Mouse (Mus musculus) kidney, embryonic 16.5 days (tissue): ENCODE measurements around the gene Gm20388. TPM values are rescaled to one million over a fixed set of nuclear protein-coding genes. Genes with fewer than 3 reads are reported as not detected.
A peak's percentile ranks its signal among the peaks of the same experiment; 100 is the strongest.

ENCODE experiments used
- ATAC-seq: fragments of 200-750 bp; cut with Nextera tagmentation; 2 replicates; pipeline ENCODE4 v1.8.0; 2017; ENCODE audit warnings: moderate TSS enrichment; ENCODE audit not compliant: low FRiP score, low TSS enrichment
- H3K27ac ChIP-seq: fragments of 300-500 bp; sonication (generic); 2 replicates; pipeline ENCODE4 v1.5.1; 2014; ENCODE audit warnings: low read length
- H3K27me3 ChIP-seq: fragments of 300-500 bp; sonication (generic); 2 replicates; pipeline ENCODE4 v1.6.1; 2014; ENCODE audit warnings: low read length, control low read depth, mixed read lengths; ENCODE audit not compliant: insufficient read depth
- H3K36me3 ChIP-seq: fragments of 300-500 bp; sonication (generic); 2 replicates; pipeline ENCODE4 v1.6.1; 2014; ENCODE audit warnings: low read length, control low read depth, mixed read lengths; ENCODE audit not compliant: insufficient read depth
- H3K4me1 ChIP-seq: fragments of 300-500 bp; sonication (generic); 2 replicates; pipeline ENCODE4 v1.6.1; 2014; ENCODE audit warnings: low read length, control low read depth, mixed read lengths; ENCODE audit not compliant: insufficient read depth
- H3K4me2 ChIP-seq: fragments of 300-500 bp; sonication (generic); replicated peaks from 2 replicates; pipeline ENCODE4 v1.6.1; 2014; ENCODE audit warnings: low read depth, low read length
- H3K4me3 ChIP-seq: fragments of 300-500 bp; sonication (generic); 2 replicates; pipeline ENCODE4 v1.5.1; 2014; ENCODE audit warnings: mild to moderate bottlenecking, low read length
- H3K9ac ChIP-seq: fragments of 300-500 bp; sonication (generic); replicated peaks from 2 replicates; pipeline ENCODE4 v1.6.1; 2014; ENCODE audit warnings: low read length
- H3K9me3 ChIP-seq: fragments of 300-500 bp; sonication (generic); 2 replicates; pipeline ENCODE4 v1.6.1; 2016; ENCODE audit warnings: low read length, control low read depth
- WGBS: fragments of 180-500 bp; shearing (Covaris S2); extraction: QIAGEN DNeasy Blood & Tissue Kit; methylation state at CpG from one replicate; pipeline ENCODE4 v1.1.7; 2014; 5-methylcytosine and 5-hydroxymethylcytosine counted together
- polyA plus RNA-seq: library from polyadenylated mRNA; unstranded; fragments of >200 nt; fragmentation: Nextera tagmentation; extraction: Ambion mirVana; gene quantifications from 2 replicates; pipeline ENCODE4 v1.2.1, GENCODE M21; 2015

The Gm20388 gene
- polyA plus RNA-seq, 1 experiment from 2014 or later: 7.7 TPM

DNA sequence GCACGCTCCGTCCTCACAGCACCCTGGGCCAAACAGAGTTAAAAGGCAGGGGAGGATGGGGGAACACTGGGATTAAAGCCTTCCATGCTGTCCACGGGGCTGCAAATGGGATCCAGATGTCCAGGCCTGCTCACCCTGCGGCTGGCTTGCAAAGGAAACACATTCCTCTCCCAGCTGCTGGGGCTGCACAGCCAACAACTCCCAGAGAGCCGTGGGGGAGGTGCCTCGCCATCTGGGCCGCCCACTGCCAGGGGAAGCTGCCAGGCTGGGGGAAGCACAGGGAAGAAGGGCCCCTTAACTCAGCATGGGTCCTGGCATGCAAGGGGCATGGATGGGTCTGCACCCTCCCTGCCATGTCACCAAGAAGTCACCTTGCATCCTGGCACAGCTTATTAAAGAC, 2750.5 kb downstream of the Gm20388 start:
- Histone ChIP-seq H3K9ac (peak overlapping the region; percentile 14; the same call in 1 of the 2 replicates), H3K27ac (peak overlapping the region; percentile 74), H3K4me1 (peaks cover 61% of the 10 kb centered on the region), H3K27me3 (no peaks in the 10 kb centered on the region), H3K9me3 (no peaks in the 10 kb centered on the region), H3K4me3 (no peak overlapping the region), H3K36me3 (no peaks in the 10 kb centered on the region), H3K4me2 (no peak overlapping the region)
- ATAC-seq: peak; percentile 63
- WGBS: 17% methylated on average over 7 of the region's 7 CpGs

DNA sequence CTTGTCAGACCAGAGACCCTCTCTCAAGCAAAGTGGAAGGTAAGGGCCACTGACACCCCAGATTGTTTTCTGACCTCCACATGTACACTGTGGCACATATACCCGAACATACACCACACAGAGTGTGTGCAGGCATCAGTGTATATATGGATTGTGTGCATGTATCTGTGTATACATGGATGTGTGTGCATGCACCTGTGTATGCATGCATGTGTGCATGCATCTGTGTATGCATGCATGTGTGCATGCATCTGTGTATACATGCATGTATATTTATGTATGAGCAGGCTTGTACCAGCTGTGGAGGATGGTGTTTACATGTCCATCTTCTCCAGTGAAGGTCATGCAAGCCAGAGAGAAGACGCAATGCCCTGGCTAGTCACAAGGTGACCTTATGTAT, 2751.3 kb downstream of the Gm20388 start:
- Histone ChIP-seq H3K9ac (no peak overlapping the region), H3K4me2 (no peak overlapping the region), H3K27ac (no peak overlapping the region; the same call in 1 of the 2 replicates), H3K36me3 (no peaks in the 10 kb centered on the region), H3K27me3 (no peaks in the 10 kb centered on the region), H3K4me3 (no peak overlapping the region), H3K4me1 (peaks cover 66% of the 10 kb centered on the region), H3K9me3 (no peaks in the 10 kb centered on the region)
- 78% methylated on average over 2 of the region's 2 CpGs for WGBS
- no peak for ATAC-seq

DNA sequence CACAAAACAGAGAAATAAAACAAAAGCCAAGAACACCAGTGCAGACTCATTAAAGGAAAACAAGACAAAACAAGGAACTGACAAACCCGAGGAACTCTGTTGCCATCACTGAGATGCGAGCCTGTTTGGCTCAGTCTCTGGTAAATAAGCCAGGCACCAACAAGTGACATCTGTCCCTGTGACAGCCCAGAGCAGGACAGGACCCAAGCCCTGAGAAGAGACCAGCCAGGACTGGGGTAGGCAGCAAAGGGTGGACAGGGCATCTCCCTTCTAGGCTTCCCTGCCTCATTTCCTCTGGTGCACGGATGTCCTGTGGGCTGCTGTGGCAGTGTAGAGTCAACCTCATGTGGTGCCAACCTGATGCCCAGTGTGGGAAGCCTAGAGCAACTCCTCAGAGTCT, 2752.5 kb downstream of the Gm20388 start:
- no peaks in the 10 kb centered on the region for H3K9me3 ChIP-seq
- no peak for ATAC-seq
- H3K4me3 ChIP-seq: no peak overlapping the region
- H3K27me3 ChIP-seq: no peaks in the 10 kb centered on the region
- H3K4me1 ChIP-seq: peaks cover 64% of the 10 kb centered on the region
- 0 out of 2 replicates have a peak overlapping the region, but pooled peaks have one; percentile 25 for H3K9ac ChIP-seq
- no peaks in the 10 kb centered on the region for H3K36me3 ChIP-seq
- 0 out of 2 replicates have a peak overlapping the region, but pooled peaks have one; percentile 31 for H3K27ac ChIP-seq
- 57% methylated on average over 3 of the region's 3 CpGs for WGBS
- no peak overlapping the region for H3K4me2 ChIP-seq

DNA sequence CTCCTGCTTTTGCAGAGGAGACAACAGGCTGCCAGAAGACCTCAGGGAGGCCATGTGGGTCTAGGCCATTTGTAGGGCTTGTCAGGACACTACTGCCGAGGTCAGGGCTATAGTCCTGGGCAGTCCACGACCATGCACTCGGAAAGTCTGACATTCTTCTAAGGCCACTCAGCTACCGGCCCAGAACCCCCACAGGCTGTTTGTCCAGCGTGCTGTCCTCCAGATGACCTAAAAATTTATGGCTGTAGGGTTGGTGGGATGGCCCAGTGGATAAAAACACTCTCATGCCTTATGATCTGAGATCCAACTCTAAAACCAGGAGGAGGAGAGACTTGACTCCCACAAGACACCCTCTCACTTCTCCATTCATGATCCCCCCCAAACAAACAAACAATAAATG, 2753.0 kb downstream of the Gm20388 start:
- H3K27me3 ChIP-seq: no peaks in the 10 kb centered on the region
- H3K9me3 ChIP-seq: no peaks in the 10 kb centered on the region
- no peak overlapping the region for H3K4me2 ChIP-seq
- H3K4me1 ChIP-seq: peaks cover 59% of the 10 kb centered on the region
- 19% methylated on average over 5 of the region's 5 CpGs for WGBS
- no peak for ATAC-seq
- no peak overlapping the region for H3K4me3 ChIP-seq
- 0 out of 2 replicates have a peak overlapping the region, but pooled peaks have one; percentile 79 for H3K27ac ChIP-seq
- no peaks in the 10 kb centered on the region for H3K36me3 ChIP-seq
- H3K9ac ChIP-seq: 0 out of 2 replicates have a peak overlapping the region, but pooled peaks have one; percentile 25

GRCm38 (mm10) chr8:122665221-122665620, 2754.6 kb downstream of the Gm20388 start:
- Histone ChIP-seq H3K9me3 (no peaks in the 10 kb centered on the region), H3K4me3 (no peak overlapping the region), H3K27ac (peak overlapping the region; percentile 79), H3K4me2 (no peak overlapping the region), H3K9ac (no peak overlapping the region; the same call in 1 of the 2 replicates), H3K27me3 (no peaks in the 10 kb centered on the region), H3K4me1 (peaks cover 53% of the 10 kb centered on the region), H3K36me3 (no peaks in the 10 kb centered on the region)
- peak; percentile 46; the same call in 1 of the 2 replicates for ATAC-seq
- WGBS: 34% methylated on average over 8 of the region's 8 CpGs

- 0 out of 2 replicates have a peak overlapping the region, but pooled peaks have one; percentile 24 for H3K4me2 ChIP-seq
- H3K4me3 ChIP-seq: no peak overlapping the region
- 0 out of 2 replicates have a peak, but pooled peaks cover 4% of the 10 kb centered on the region for H3K27me3 ChIP-seq
- peak overlapping the region; percentile 79 for H3K27ac ChIP-seq
- H3K9ac ChIP-seq: no peak overlapping the region
- no peak for ATAC-seq
- WGBS: 64% methylated on average over 12 of the region's 14 CpGs
- H3K4me1 ChIP-seq: peaks cover 51% of the 10 kb centered on the region
- H3K9me3 ChIP-seq: no peaks in the 10 kb centered on the region
- H3K36me3 ChIP-seq: no peaks in the 10 kb centered on the region
Measured at GRCm38 (mm10) chr8:122665667-122666316, 2755.2 kb downstream of the Gm20388 start.

DNA sequence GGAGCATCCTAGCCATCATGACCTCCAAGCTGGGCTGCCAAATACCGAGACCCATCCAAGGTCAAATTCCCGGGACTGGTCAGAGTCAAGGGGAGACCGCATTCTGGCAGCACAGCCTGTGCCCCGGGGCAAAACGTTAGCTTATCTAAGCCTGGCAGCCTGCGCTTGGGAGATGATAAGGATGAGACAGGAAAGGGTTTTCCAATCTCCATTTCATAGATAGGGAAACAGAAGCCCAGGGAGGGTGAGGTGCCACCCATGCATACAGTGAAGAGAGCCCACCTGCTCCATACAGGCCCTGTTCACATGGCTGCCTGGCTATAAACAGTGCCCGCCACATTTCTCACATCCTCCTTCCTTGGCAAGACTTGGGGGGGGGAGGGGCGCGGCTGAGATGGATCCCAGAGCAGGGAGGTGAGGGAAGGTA, 2755.7 kb downstream of the Gm20388 start:
- H3K4me3 ChIP-seq: no peak overlapping the region
- no peak overlapping the region for H3K9ac ChIP-seq
- whole genome bisulfite sequencing: 50% methylated on average over 9 of the region's 9 CpGs
- no peak for ATAC-seq
- peaks cover 46% of the 10 kb centered on the region for H3K4me1 ChIP-seq
- H3K4me2 ChIP-seq: no peak overlapping the region
- 0 out of 2 replicates have a peak, but pooled peaks cover 7% of the 10 kb centered on the region for H3K27me3 ChIP-seq
- no peaks in the 10 kb centered on the region for H3K9me3 ChIP-seq
- no peaks in the 10 kb centered on the region for H3K36me3 ChIP-seq
- H3K27ac ChIP-seq: peak overlapping the region; percentile 61; the same call in 1 of the 2 replicates

GRCm38 (mm10) chr8:122666827-122667226, 2756.2 kb downstream of the Gm20388 start:
- H3K36me3 ChIP-seq: no peaks in the 10 kb centered on the region
- H3K4me2 ChIP-seq: no peak overlapping the region
- no peak for ATAC-seq
- peaks cover 8% of the 10 kb centered on the region; the same call in 1 of the 2 replicates for H3K27me3 ChIP-seq
- no peaks in the 10 kb centered on the region for H3K9me3 ChIP-seq
- H3K27ac ChIP-seq: peak overlapping the region; percentile 61
- WGBS: 47% methylated on average over 12 of the region's 12 CpGs
- no peak overlapping the region for H3K9ac ChIP-seq
- peaks cover 41% of the 10 kb centered on the region for H3K4me1 ChIP-seq
- no peak overlapping the region for H3K4me3 ChIP-seq

DNA sequence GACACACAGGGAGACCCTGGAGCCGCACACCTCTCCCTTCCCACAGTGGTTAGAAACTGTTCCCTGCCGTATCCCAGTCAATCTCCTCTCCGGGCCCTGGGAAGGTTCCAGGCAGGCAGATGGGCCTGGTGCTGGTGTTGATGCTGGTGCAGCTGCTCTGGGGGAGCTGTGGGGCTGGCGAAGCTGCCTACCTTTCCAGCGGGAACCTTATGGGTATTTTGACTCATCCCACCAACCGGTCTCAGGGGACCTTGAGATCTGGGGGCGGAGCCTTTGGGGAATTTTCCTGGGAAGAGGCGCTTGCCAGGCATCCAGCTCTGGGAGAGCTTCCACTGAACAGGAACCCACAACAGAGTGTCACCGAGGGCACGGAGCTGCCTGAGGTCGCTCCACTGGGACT, 2757.2 kb downstream of the Gm20388 start:
- no peak for ATAC-seq
- Histone ChIP-seq H3K27me3 (peaks cover 16% of the 10 kb centered on the region; the same call in 1 of the 2 replicates), H3K9ac (no peak overlapping the region; the same call in 1 of the 2 replicates), H3K27ac (no peak overlapping the region), H3K4me2 (no peak overlapping the region), H3K4me1 (peaks cover 39% of the 10 kb centered on the region), H3K36me3 (no peaks in the 10 kb centered on the region), H3K9me3 (no peaks in the 10 kb centered on the region), H3K4me3 (no peak overlapping the region)
- 78% methylated on average over 11 of the region's 11 CpGs for WGBS

- Histone ChIP-seq H3K27ac (no peak overlapping the region), H3K36me3 (no peaks in the 10 kb centered on the region), H3K4me1 (peaks cover 28% of the 10 kb centered on the region), H3K9ac (no peak overlapping the region), H3K27me3 (peaks cover 19% of the 10 kb centered on the region; the same call in 1 of the 2 replicates), H3K9me3 (no peaks in the 10 kb centered on the region), H3K4me2 (no peak overlapping the region), H3K4me3 (no peak overlapping the region)
- 38% methylated on average over 5 of the region's 5 CpGs for WGBS
- ATAC-seq: no peak
Measured at GRCm38 (mm10) chr8:122669370-122669769, 2758.7 kb downstream of the Gm20388 start.
